In genomic region chr19:46875790-46876189, GRCm38 (mm10) we compare ENCODE assay signal across 8 mouse cellular contexts.
DNase-seq lines count a peak whose midpoint lies in the region; ATAC-seq and TF ChIP-seq lines count a peak whose summit lies in the region.

No protein-coding gene starts in this region.

- H3K27ac ChIP-seq in bone marrow, adult 2 months (ENCODE audit: control insufficient read depth, insufficient read depth, low read depth, low read length, poor library complexity) = 0 out of 2 replicates have a peak overlapping the region, but pooled peaks have one; percentile 13
- no peak overlapping the region for H3K27ac ChIP-seq in heart, embryonic 16.5 days (ENCODE audit: low read length)
- no peak overlapping the region for H3K27ac ChIP-seq in olfactory bulb, adult 2 months (ENCODE audit: insufficient read depth, low read depth, low read length)

- no peak for TF ChIP-seq POLR2A in bone marrow, adult 2 months (IDR thresholded peaks at IDR 0.05; ENCODE audit: borderline replicate concordance, control insufficient read depth, low read depth, low read length)
- no peak for TF ChIP-seq POLR2A in olfactory bulb, adult 2 months (IDR thresholded peaks at IDR 0.05; ENCODE audit: insufficient read depth, low read depth, low read length)

- 25% methylated on average over 12 of the region's 12 CpGs for WGBS in bone marrow, adult 2 months
- 36% methylated on average over 12 of the region's 12 CpGs for WGBS in heart, embryonic 16.5 days
- WGBS in large intestine, adult 2 months = 25% methylated on average over 12 of the region's 12 CpGs
- WGBS in olfactory bulb, adult 2 months = 32% methylated on average over 12 of the region's 12 CpGs

- H3K27me3 ChIP-seq in heart, embryonic 16.5 days (ENCODE audit: control insufficient read depth, insufficient read depth, low read length) = no peaks in the 10 kb centered on the region

- no peak overlapping the region for H3K4me3 ChIP-seq in bone marrow, adult 2 months (replicated peaks; ENCODE audit: control insufficient read depth, low read depth, low read length)
- no peak overlapping the region for H3K4me3 ChIP-seq in heart, embryonic 16.5 days (ENCODE audit: low read length)
- H3K4me3 ChIP-seq in olfactory bulb, adult 2 months (ENCODE audit: insufficient read depth, low read depth, low read length) = no peak overlapping the region

- H3K4me1 ChIP-seq in bone marrow, adult 2 months (ENCODE audit: control insufficient read depth, insufficient read depth, low read length) = no peaks in the 10 kb centered on the region; the same call in 1 of the 2 replicates
- no peaks in the 10 kb centered on the region for H3K4me1 ChIP-seq in heart, embryonic 16.5 days (ENCODE audit: control insufficient read depth, insufficient read depth, low read length)
- peaks cover 22% of the 10 kb centered on the region for H3K4me1 ChIP-seq in olfactory bulb, adult 2 months (ENCODE audit: control insufficient read depth, insufficient read depth, low read length)

- no peak overlapping the region for H3K9ac ChIP-seq in heart, embryonic 16.5 days (ENCODE audit: low read length)

- H3K9me3 ChIP-seq in heart, embryonic 16.5 days (replicated peaks; ENCODE audit: control insufficient read depth, low read length) = no peaks in the 10 kb centered on the region

- H3K36me3 ChIP-seq in heart, embryonic 16.5 days (ENCODE audit: control insufficient read depth, insufficient read depth) = no peaks in the 10 kb centered on the region

- DNase-seq in large intestine, adult 2 months (ENCODE audit: low read depth, low spot score) = peak; percentile 62
- DNase-seq in lung, adult 18-20 months = peak; percentile 79 to 85
- DNase-seq in thymus, adult 18-20 months = peak; percentile 65 to 69

- ATAC-seq in CD4-positive, CD25-positive, alpha-beta regulatory T cell, adult 4 months = peak; percentile 65
- peak; percentile 69 for ATAC-seq in erythroid progenitor cell, adult 5-6 weeks (replicated peaks; ENCODE audit: low FRiP score, poor library complexity, severe bottlenecking)
- peak; percentile 59 for ATAC-seq in heart, embryonic 16.5 days (replicated peaks; ENCODE audit: extremely low read depth, insufficient read depth, low FRiP score)

- TF ChIP-seq CTCF in bone marrow, adult 2 months (IDR thresholded peaks at IDR 0.05; ENCODE audit: control insufficient read depth, insufficient read depth, low read length) = peak; percentile 96
- peak; percentile 86 for TF ChIP-seq CTCF in olfactory bulb, adult 2 months (IDR thresholded peaks at IDR 0.05; ENCODE audit: insufficient read depth, low read depth, low read length)

- H3K4me2 ChIP-seq in heart, embryonic 16.5 days (ENCODE audit: low read depth, low read length) = no peak overlapping the region
